Mouse (Mus musculus) liver, embryonic 15.5 days (tissue): ENCODE data around the gene Uhmk1. TPM values are rescaled to one million over a fixed set of nuclear protein-coding genes. Genes with fewer than 3 reads are reported as not detected.
A peak's percentile ranks its signal among the peaks of the same experiment; 100 is the strongest.

Source experiments
- ATAC-seq: fragments of 200-750 bp; cut with Nextera tagmentation; 2 replicates; pipeline ENCODE4 v1.8.0; 2017; ENCODE audit warnings: moderate number of reproducible peaks, mild to moderate bottlenecking, moderate library complexity; ENCODE audit not compliant: insufficient read depth
- H3K27ac ChIP-seq: fragments of 300-500 bp; sonication (generic); replicated peaks from 2 replicates; pipeline ENCODE4 v1.5.1; 2015; ENCODE audit warnings: mild to moderate bottlenecking, inconsistent platforms
- H3K27me3 ChIP-seq: fragments of 300-500 bp; sonication (generic); 2 replicates; pipeline ENCODE4 v1.6.1; 2015; ENCODE audit warnings: mild to moderate bottlenecking, inconsistent platforms
- H3K36me3 ChIP-seq: fragments of 300-500 bp; sonication (generic); replicated peaks from 2 replicates; pipeline ENCODE4 v1.6.1; 2015; ENCODE audit warnings: moderate library complexity, mild to moderate bottlenecking, inconsistent platforms
- H3K4me1 ChIP-seq: fragments of 300-500 bp; sonication (generic); replicated peaks from 2 replicates; pipeline ENCODE4 v1.6.1; 2015; ENCODE audit warnings: inconsistent platforms
- H3K4me2 ChIP-seq: fragments of 300-500 bp; sonication (generic); 2 replicates; pipeline ENCODE4 v1.6.1; 2015; ENCODE audit warnings: moderate library complexity, mild to moderate bottlenecking, inconsistent platforms
- H3K4me3 ChIP-seq: fragments of 300-500 bp; sonication (generic); replicated peaks from 2 replicates; pipeline ENCODE4 v1.5.1; 2015; ENCODE audit warnings: mild to moderate bottlenecking, inconsistent platforms
- H3K9ac ChIP-seq: fragments of 300-500 bp; sonication (generic); 2 replicates; pipeline ENCODE4 v1.6.1; 2015; ENCODE audit warnings: moderate library complexity, mild to moderate bottlenecking, inconsistent platforms
- H3K9me3 ChIP-seq: fragments of 300-500 bp; sonication (generic); replicated peaks from 2 replicates; pipeline ENCODE4 v1.6.1; 2016; ENCODE audit warnings: inconsistent platforms
- WGBS: fragments of 180-500 bp; shearing (Covaris S2); methylation state at CpG from one replicate; pipeline ENCODE4 v1.1.7; 2015; ENCODE audit warnings: mixed read lengths; ENCODE audit not compliant: insufficient replicate concordance; 5-methylcytosine and 5-hydroxymethylcytosine counted together
- polyA plus RNA-seq: library from polyadenylated mRNA; unstranded; fragments of >200 nt; fragmentation: Nextera tagmentation; extraction: Ambion mirVana; gene quantifications from 2 replicates; pipeline ENCODE4 v1.2.1, GENCODE M21; 2015

The Uhmk1 gene
- polyA plus RNA-seq, 1 experiment from 2014 or later = 5.4 TPM

DNA sequence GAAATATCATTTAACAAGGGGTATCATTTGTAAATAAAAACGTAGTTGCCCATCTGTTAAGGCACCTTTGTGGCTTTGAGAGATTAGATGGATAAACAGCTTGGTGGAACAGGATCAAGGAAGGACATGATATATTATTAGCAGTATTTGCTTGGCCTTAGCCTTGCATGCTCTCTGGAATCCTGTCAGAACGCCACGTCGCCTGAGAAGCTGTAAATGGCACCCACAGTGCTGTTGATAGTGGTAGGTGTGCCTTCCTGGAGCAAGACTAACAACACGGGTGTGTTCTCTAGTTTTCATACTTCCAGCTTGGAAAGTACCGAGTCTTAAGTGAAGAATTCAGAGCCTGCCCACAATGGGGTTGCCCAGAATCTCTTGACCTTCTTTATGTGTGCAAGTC lies 39.3 kb downstream of the Uhmk1 start:
- Histone ChIP-seq H3K9me3 (no peaks in the 10 kb centered on the region), H3K27me3 (no peaks in the 10 kb centered on the region), H3K36me3 (no peaks in the 10 kb centered on the region), H3K9ac (peak overlapping the region; percentile 65; the same call in 1 of the 2 replicates), H3K4me1 (peaks cover 41% of the 10 kb centered on the region), H3K27ac (peak overlapping the region; percentile 93), H3K4me2 (peak overlapping the region; percentile 91), H3K4me3 (peak overlapping the region; percentile 93; the same call in 1 of the 2 replicates)
- no peak for ATAC-seq
- WGBS = 20% methylated on average over 6 of the region's 6 CpGs

DNA sequence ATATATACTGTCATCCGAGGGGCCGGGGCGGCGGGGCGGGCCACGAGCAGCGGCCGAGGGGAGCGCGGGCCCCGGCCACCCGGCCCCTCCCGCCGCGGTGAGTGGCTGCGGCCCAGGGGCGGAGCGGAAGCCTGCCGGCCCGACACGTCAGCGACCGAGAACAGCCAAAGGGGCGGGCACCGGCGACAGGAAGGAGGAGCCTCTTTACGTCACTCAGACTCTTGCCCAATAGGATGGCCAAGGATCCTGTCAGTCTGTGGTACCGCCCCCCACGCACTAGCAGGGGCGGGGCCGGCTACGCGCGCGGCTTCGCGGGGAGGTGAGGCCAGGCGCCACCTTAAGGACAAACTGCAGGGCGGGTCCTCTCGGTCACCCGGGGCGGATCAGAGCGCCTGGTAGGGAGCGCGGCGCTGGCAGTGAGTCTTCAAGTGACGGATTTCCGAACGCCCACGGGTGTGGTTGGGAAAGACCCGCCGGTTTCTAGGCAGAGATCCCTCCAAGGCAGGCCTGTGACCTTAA lies 40.3 kb downstream of the Uhmk1 start, which contains the start of gene Uap1:
Gene Uap1 (minus strand): TSS at position 144 of the 519 bp plus-strand sequence.
- peak within 1 kb of the TSS; percentile 93 for H3K4me3 ChIP-seq
- no peaks in the 10 kb centered on the region for H3K9me3 ChIP-seq
- WGBS = under 1% methylated on average over 52 of the region's 52 CpGs
- peak; percentile 96 for ATAC-seq
- no peaks in the 10 kb centered on the region for H3K36me3 ChIP-seq
- peaks cover 41% of the 10 kb centered on the region for H3K4me1 ChIP-seq
- H3K9ac ChIP-seq = peak within 1 kb of the TSS; percentile 89
- H3K4me2 ChIP-seq = peak within 1 kb of the TSS; percentile 91
- H3K27ac ChIP-seq = peak within 1 kb of the TSS; percentile 93
- H3K27me3 ChIP-seq = no peaks in the 10 kb centered on the region

DNA sequence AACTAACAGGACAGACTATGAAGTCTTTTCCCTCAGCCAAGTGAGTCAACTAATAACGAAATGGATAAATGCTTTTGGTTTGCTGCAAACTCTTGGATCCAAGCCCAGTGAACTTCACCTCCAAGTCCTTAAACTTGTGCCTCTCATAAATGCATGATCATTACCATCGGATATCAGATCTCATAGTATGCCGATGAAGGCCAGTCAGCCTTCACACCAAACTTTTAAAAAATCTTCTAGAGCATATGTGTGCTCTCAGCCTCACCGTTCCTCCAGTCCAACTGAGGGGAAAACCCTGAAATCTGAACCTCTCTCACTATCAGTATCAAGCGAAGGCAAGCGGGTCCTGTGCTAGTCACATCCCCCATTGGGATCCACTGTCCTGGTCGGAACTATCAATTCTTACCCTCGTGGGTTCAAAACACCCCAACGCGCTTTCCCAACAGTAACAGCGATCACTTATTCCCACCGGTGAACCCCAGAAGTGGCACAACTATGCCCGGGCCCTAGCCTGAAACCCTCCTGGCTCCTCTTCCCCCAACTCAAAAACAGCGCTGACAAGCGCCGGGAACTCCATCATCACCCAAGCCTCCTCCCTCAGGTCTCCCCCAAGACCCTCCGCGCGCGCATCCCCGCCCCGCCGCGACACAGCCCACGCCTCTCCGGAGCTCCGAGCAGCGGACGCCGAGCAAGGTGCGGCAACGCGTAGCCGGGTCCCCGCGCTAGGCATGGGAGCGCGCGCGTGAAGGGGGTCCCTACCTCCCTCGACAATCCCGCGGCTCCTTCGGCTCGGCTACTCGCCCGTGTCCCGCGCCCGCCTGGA lies 41.0 kb downstream of the Uhmk1 start:
- H3K4me1 ChIP-seq = peaks cover 41% of the 10 kb centered on the region
- H3K4me2 ChIP-seq = peak overlapping the region; percentile 86
- WGBS = under 1% methylated on average over 50 of the region's 50 CpGs
- H3K9me3 ChIP-seq = no peaks in the 10 kb centered on the region
- no peaks in the 10 kb centered on the region for H3K27me3 ChIP-seq
- no peaks in the 10 kb centered on the region for H3K36me3 ChIP-seq
- H3K27ac ChIP-seq = peak overlapping the region; percentile 87
- H3K9ac ChIP-seq = peak overlapping the region; percentile 89
- ATAC-seq = peak; percentile 59
- peak overlapping the region; percentile 93 for H3K4me3 ChIP-seq

DNA sequence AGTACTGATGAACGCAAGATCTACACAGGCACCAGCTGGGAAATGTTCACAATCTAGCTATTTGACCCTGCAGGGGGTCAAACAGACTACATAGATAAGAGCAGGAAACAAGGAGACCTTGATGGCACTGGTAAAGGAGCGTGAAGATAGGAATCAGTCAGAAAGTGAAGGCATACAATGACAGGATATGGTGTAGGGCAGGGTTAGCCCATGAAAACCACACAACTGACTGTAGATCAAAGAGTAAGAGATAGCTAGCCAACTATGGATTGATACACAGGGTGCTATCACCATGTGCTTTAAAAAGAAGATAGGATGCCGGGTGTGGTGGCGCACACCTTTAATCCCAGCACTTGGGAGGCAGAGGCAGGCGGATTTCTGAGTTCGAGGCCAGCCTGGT lies 47.4 kb downstream of the Uhmk1 start:
- ATAC-seq = no peak
- WGBS = 50% methylated on average over 6 of the region's 6 CpGs
- H3K36me3 ChIP-seq = peaks cover 18% of the 10 kb centered on the region
- H3K27me3 ChIP-seq = no peaks in the 10 kb centered on the region
- no peaks in the 10 kb centered on the region for H3K9me3 ChIP-seq
- no peak overlapping the region for H3K4me3 ChIP-seq
- H3K27ac ChIP-seq = no peak overlapping the region
- no peak overlapping the region for H3K9ac ChIP-seq
- H3K4me1 ChIP-seq = peaks cover 15% of the 10 kb centered on the region
- no peak overlapping the region for H3K4me2 ChIP-seq

DNA sequence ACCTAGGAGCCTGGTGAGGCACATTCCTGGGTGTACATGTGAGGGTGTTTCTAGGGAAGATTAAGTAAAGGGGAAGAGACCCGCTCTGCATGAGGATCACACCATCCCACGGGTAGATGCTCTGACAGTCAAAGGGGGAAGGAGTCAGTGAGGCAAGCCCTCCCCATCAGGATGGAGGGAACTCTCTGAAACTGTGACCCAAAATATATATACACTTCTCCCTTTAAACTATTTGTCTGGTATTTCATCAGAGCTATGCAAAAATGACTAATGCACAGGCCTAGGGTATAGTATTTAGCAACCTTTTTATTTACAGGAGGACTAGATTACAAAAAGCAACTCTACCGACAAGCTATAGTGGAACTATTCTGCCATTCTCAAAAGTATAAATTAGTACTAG lies 50.3 kb downstream of the Uhmk1 start:
- Histone ChIP-seq H3K27ac (no peak overlapping the region), H3K9me3 (no peaks in the 10 kb centered on the region), H3K4me1 (peaks cover 14% of the 10 kb centered on the region), H3K4me2 (no peak overlapping the region), H3K9ac (no peak overlapping the region), H3K4me3 (no peak overlapping the region), H3K27me3 (no peaks in the 10 kb centered on the region), H3K36me3 (peaks cover 35% of the 10 kb centered on the region)
- WGBS = 65% methylated on average over 3 of the region's 3 CpGs
- no peak for ATAC-seq

DNA sequence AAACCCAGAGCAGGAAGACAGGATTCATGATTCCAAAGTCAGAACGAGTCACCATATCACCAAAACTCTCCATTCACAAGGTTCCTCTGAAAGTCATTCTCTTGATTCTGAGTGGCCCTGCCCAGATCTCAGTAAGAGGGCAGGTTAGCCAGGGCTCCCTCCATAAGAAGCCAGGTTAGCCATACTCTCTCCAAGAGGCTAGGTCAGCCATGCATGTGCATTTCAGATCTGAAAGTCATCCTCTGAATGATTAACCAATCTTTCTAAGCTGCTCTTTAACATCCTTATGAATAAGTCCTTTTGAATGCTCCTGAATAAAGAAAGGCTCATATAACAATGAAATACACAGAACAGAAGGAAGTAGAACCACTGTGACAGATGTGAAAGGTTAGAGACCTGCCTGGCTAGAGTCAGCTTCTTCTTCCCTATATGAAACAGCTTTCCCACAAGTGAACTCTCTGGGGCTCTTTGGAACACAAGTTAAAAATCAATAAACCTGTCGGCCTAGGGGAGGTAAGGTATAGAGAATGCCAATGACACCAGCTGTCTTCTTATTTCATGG lies 51.1 kb downstream of the Uhmk1 start:
- Histone ChIP-seq H3K4me2 (no peak overlapping the region), H3K4me1 (peaks cover 14% of the 10 kb centered on the region), H3K4me3 (no peak overlapping the region), H3K9ac (no peak overlapping the region), H3K9me3 (no peaks in the 10 kb centered on the region), H3K27me3 (no peaks in the 10 kb centered on the region), H3K27ac (no peak overlapping the region), H3K36me3 (peaks cover 38% of the 10 kb centered on the region)
- WGBS = 60% methylated on average over 2 of the region's 2 CpGs
- ATAC-seq = no peak

DNA sequence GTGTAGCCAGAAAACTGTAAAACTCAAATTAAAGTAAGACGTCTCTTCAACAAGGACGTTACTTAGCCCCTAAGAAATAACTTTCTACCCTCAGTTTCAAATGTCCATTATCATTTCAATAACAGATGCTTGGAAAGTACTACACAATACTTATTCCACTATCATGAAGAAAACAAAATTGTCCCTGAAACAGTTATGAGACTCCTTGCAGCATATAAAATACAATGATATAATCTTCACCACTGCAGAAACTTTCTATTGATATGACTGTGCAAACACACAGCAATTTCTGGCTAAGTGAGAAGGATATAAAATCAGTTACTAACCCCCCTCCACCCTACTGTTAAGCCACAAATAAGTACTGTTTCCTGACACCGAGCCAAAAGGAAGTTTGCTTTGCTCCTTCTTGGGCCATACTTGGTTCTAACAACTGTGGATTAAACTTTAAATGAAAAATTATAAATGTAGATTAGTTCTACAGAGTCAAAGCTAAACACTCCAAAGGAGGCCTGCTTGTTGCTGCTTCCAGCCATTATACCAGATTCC lies 51.7 kb downstream of the Uhmk1 start:
- H3K4me3 ChIP-seq = no peak overlapping the region
- peaks cover 40% of the 10 kb centered on the region for H3K36me3 ChIP-seq
- H3K9me3 ChIP-seq = no peaks in the 10 kb centered on the region
- WGBS = 42% methylated on average over 3 of the region's 3 CpGs
- ATAC-seq = no peak
- no peaks in the 10 kb centered on the region for H3K27me3 ChIP-seq
- H3K4me1 ChIP-seq = peaks cover 14% of the 10 kb centered on the region
- H3K4me2 ChIP-seq = no peak overlapping the region
- H3K27ac ChIP-seq = no peak overlapping the region
- no peak overlapping the region for H3K9ac ChIP-seq

DNA sequence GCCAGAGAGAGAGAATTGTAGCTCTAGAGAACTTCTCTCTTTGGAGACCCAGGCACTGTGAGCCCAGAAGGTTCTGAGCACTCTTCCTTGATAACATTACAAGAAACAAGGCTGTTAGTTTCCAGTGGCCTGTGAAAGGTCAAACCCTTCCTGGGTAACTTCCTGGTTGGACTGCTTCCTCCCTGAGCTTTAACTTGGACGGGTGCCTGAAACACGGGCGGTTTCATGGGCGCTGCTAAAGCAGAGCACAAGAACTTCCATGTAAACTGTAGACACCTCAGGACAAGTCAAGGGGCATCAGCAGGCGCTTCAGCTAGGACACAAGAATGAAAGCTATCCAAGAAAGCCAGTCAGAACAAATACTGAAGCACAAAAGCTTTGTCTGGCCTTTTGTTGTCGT lies 53.3 kb downstream of the Uhmk1 start:
- H3K4me2 ChIP-seq = no peak overlapping the region
- H3K27me3 ChIP-seq = no peaks in the 10 kb centered on the region
- no peak overlapping the region for H3K27ac ChIP-seq
- peaks cover 52% of the 10 kb centered on the region for H3K36me3 ChIP-seq
- 61% methylated on average over 6 of the region's 6 CpGs for WGBS
- peaks cover 6% of the 10 kb centered on the region; the same call in 1 of the 2 replicates for H3K4me1 ChIP-seq
- H3K9ac ChIP-seq = no peak overlapping the region
- ATAC-seq = no peak
- H3K4me3 ChIP-seq = no peak overlapping the region
- no peaks in the 10 kb centered on the region for H3K9me3 ChIP-seq

DNA sequence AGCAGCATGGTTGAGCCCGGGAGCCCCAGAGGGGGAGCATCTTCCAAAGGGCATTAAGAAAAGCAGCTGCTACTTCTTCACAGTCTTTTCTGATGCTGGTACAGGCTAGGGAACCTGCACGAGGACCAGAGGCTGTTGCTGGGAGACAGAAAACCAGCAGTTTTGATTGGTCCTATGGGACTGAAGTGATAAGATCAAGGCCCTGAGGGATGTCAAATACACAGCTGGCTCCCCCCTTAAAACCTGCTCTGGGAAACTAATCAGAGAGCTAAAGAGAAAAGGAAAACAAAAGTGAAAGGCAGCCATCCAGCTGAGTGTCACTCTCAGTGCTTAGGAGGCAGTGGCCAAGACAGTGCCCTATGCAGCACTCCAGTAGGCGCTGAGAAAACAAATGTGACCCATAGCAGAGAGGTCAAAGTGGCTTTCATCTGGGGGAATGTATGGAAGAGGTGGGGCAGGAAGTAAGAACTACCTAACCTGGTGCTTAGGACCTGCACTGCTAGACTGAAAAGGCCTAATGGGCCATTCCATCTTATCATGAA lies 54.7 kb downstream of the Uhmk1 start:
- Histone ChIP-seq H3K27ac (no peak overlapping the region), H3K9me3 (no peaks in the 10 kb centered on the region), H3K9ac (no peak overlapping the region), H3K4me3 (no peak overlapping the region), H3K4me1 (peaks cover 6% of the 10 kb centered on the region; the same call in 1 of the 2 replicates), H3K27me3 (no peaks in the 10 kb centered on the region), H3K4me2 (no peak overlapping the region), H3K36me3 (peaks cover 49% of the 10 kb centered on the region)
- 66% methylated on average over 3 of the region's 3 CpGs for WGBS
- no peak for ATAC-seq

DNA sequence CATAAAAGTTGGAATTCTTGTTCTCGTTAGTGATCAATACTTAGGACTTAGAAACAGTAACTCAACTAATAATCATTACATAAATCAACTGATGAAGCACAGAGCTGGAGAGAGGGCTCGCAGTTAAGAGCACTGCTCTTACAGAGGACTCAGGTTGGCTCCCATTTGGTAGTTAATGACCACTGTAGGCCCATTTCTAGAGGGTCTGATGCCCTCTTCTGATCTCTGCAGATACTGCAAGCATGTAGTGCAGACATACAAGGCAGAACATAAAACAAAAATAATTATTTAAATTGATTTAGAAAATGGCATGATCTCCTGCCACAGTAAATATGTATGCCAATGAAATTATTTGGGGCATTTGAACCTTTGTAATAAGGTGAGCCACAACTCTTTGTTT lies 55.5 kb downstream of the Uhmk1 start:
- Histone ChIP-seq H3K9me3 (no peaks in the 10 kb centered on the region), H3K27ac (no peak overlapping the region), H3K36me3 (peaks cover 48% of the 10 kb centered on the region), H3K9ac (no peak overlapping the region), H3K4me2 (no peak overlapping the region), H3K4me3 (no peak overlapping the region), H3K27me3 (no peaks in the 10 kb centered on the region), H3K4me1 (peaks cover 6% of the 10 kb centered on the region; the same call in 1 of the 2 replicates)
- no peak for ATAC-seq
- 77% methylated on average over 2 of the region's 2 CpGs for WGBS

DNA sequence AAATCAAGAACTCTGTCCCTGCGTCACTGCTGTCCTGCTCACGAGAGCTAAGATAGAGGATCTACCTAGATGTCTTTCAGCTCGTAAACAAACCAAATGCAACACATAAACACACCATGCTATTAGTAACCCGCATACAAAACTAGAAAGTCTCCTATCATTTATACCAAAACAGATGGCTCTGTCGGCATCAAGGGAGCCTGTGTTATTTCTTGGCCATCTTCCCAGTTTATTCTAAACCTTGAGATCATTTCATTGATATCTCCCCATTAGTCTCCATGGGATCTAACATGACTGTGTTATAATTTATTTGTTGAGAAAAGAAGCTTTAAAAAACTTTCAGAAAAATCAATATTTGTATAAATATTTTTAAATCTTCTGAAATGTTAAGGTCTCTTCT lies 59.4 kb downstream of the Uhmk1 start:
- 77% methylated on average over 5 of the region's 5 CpGs for WGBS
- Histone ChIP-seq H3K27ac (no peak overlapping the region), H3K4me2 (no peak overlapping the region), H3K36me3 (peaks cover 45% of the 10 kb centered on the region), H3K9me3 (no peaks in the 10 kb centered on the region), H3K27me3 (no peaks in the 10 kb centered on the region), H3K4me3 (no peak overlapping the region), H3K9ac (no peak overlapping the region), H3K4me1 (no peaks in the 10 kb centered on the region)
- no peak for ATAC-seq
